Mouse (Mus musculus): ENCODE results near the gene Gm28048. TPM values are rescaled to one million over a fixed set of nuclear protein-coding genes. Genes with fewer than 3 reads are reported as not detected.

Gene Gm28048
- polyA plus RNA-seq, 1 experiment = 0.91 TPM

- no peaks in the 10 kb centered on the region for H3K4me1 ChIP-seq (ENCODE audit: control insufficient read depth, insufficient read depth, low read length)
- H3K27ac ChIP-seq (ENCODE audit: control insufficient read depth, insufficient read depth, low read depth, low read length) = no peak overlapping the region
- TF ChIP-seq CTCF (IDR thresholded peaks at IDR 0.05; ENCODE audit: control insufficient read depth, insufficient read depth, insufficient replicate concordance, low read depth, low read length) (no peak), POLR2A (IDR thresholded peaks at IDR 0.05; ENCODE audit: control insufficient read depth, low read depth, low read length) (no peak)
- H3K4me3 ChIP-seq (ENCODE audit: control insufficient read depth, low read depth, low read length) = no peak overlapping the region
- no peaks in the 10 kb centered on the region for H3K36me3 ChIP-seq (ENCODE audit: control insufficient read depth, insufficient read depth, low read length)
- no peaks in the 10 kb centered on the region for H3K27me3 ChIP-seq (ENCODE audit: control insufficient read depth, insufficient read depth, low read length)
Observed at GRCm38 (mm10) chr11:22906453-22906865, 75.4 kb downstream of the Gm28048 start.

- Histone ChIP-seq H3K4me3 (ENCODE audit: control insufficient read depth, low read depth, low read length) (no peak overlapping the region), H3K27me3 (ENCODE audit: control insufficient read depth, insufficient read depth, low read length) (no peaks in the 10 kb centered on the region), H3K27ac (ENCODE audit: control insufficient read depth, insufficient read depth, low read depth, low read length) (no peak overlapping the region), H3K36me3 (ENCODE audit: control insufficient read depth, insufficient read depth, low read length) (no peaks in the 10 kb centered on the region), H3K4me1 (ENCODE audit: control insufficient read depth, insufficient read depth, low read length) (no peaks in the 10 kb centered on the region)
- no peak for TF ChIP-seq POLR2A (IDR thresholded peaks at IDR 0.05; ENCODE audit: control insufficient read depth, low read depth, low read length)
Observed at GRCm38 (mm10) chr11:22902923-22903322, 79.0 kb downstream of the Gm28048 start.

GRCm38 (mm10) chr11:22900041-22900440, 81.8 kb downstream of the Gm28048 start:
- no peak overlapping the region for H3K27ac ChIP-seq (ENCODE audit: control insufficient read depth, insufficient read depth, low read depth, low read length)
- H3K4me1 ChIP-seq (ENCODE audit: control insufficient read depth, insufficient read depth, low read length) = no peaks in the 10 kb centered on the region
- H3K27me3 ChIP-seq (ENCODE audit: control insufficient read depth, insufficient read depth, low read length) = no peaks in the 10 kb centered on the region
- no peak overlapping the region for H3K4me3 ChIP-seq (ENCODE audit: control insufficient read depth, low read depth, low read length)
- no peak for TF ChIP-seq CTCF (IDR thresholded peaks at IDR 0.05; ENCODE audit: control insufficient read depth, insufficient read depth, insufficient replicate concordance, low read depth, low read length)
- TF ChIP-seq POLR2A (IDR thresholded peaks at IDR 0.05; ENCODE audit: control insufficient read depth, low read depth, low read length) = no peak
- no peaks in the 10 kb centered on the region for H3K36me3 ChIP-seq (ENCODE audit: control insufficient read depth, insufficient read depth, low read length)

- Histone ChIP-seq H3K4me3 (ENCODE audit: control insufficient read depth, low read depth, low read length) (no peak overlapping the region), H3K27ac (ENCODE audit: control insufficient read depth, insufficient read depth, low read depth, low read length) (no peak overlapping the region), H3K27me3 (ENCODE audit: control insufficient read depth, insufficient read depth, low read length) (no peaks in the 10 kb centered on the region), H3K36me3 (ENCODE audit: control insufficient read depth, insufficient read depth, low read length) (no peaks in the 10 kb centered on the region), H3K4me1 (ENCODE audit: control insufficient read depth, insufficient read depth, low read length) (no peaks in the 10 kb centered on the region)
- TF ChIP-seq POLR2A (IDR thresholded peaks at IDR 0.05; ENCODE audit: control insufficient read depth, low read depth, low read length) (no peak), CTCF (IDR thresholded peaks at IDR 0.05; ENCODE audit: control insufficient read depth, insufficient read depth, insufficient replicate concordance, low read depth, low read length) (no peak)
Observed at GRCm38 (mm10) chr11:22897642-22898041, 84.2 kb downstream of the Gm28048 start.

- H3K27me3 ChIP-seq (ENCODE audit: control insufficient read depth, insufficient read depth, low read length) = no peaks in the 10 kb centered on the region
- H3K27ac ChIP-seq (ENCODE audit: control insufficient read depth, insufficient read depth, low read depth, low read length) = no peak overlapping the region
- no peak overlapping the region for H3K4me3 ChIP-seq (ENCODE audit: control insufficient read depth, low read depth, low read length)
- H3K36me3 ChIP-seq (ENCODE audit: control insufficient read depth, insufficient read depth, low read length) = no peaks in the 10 kb centered on the region
- H3K4me1 ChIP-seq (ENCODE audit: control insufficient read depth, insufficient read depth, low read length) = no peaks in the 10 kb centered on the region
- no peak for TF ChIP-seq POLR2A (IDR thresholded peaks at IDR 0.05; ENCODE audit: control insufficient read depth, low read depth, low read length)
- TF ChIP-seq CTCF (IDR thresholded peaks at IDR 0.05; ENCODE audit: control insufficient read depth, insufficient read depth, insufficient replicate concordance, low read depth, low read length) = no peak
Observed at GRCm38 (mm10) chr11:22897127-22897526, 84.8 kb downstream of the Gm28048 start.

- Histone ChIP-seq H3K27me3 (ENCODE audit: control insufficient read depth, insufficient read depth, low read length) (no peaks in the 10 kb centered on the region), H3K27ac (ENCODE audit: control insufficient read depth, insufficient read depth, low read depth, low read length) (no peak overlapping the region), H3K36me3 (ENCODE audit: control insufficient read depth, insufficient read depth, low read length) (no peaks in the 10 kb centered on the region), H3K4me1 (ENCODE audit: control insufficient read depth, insufficient read depth, low read length) (no peaks in the 10 kb centered on the region; the same call in 1 of the 2 replicates), H3K4me3 (ENCODE audit: control insufficient read depth, low read depth, low read length) (no peak overlapping the region)
- TF ChIP-seq CTCF (IDR thresholded peaks at IDR 0.05; ENCODE audit: control insufficient read depth, insufficient read depth, insufficient replicate concordance, low read depth, low read length) (no peak), POLR2A (IDR thresholded peaks at IDR 0.05; ENCODE audit: control insufficient read depth, low read depth, low read length) (no peak)
Observed at GRCm38 (mm10) chr11:22893075-22893474, 88.8 kb downstream of the Gm28048 start.

- Histone ChIP-seq H3K4me1 (ENCODE audit: control insufficient read depth, insufficient read depth, low read length) (no peaks in the 10 kb centered on the region; the same call in 1 of the 2 replicates), H3K36me3 (ENCODE audit: control insufficient read depth, insufficient read depth, low read length) (no peaks in the 10 kb centered on the region), H3K4me3 (ENCODE audit: control insufficient read depth, low read depth, low read length) (no peak overlapping the region), H3K27ac (ENCODE audit: control insufficient read depth, insufficient read depth, low read depth, low read length) (no peak overlapping the region), H3K27me3 (ENCODE audit: control insufficient read depth, insufficient read depth, low read length) (no peaks in the 10 kb centered on the region)
- TF ChIP-seq CTCF (IDR thresholded peaks at IDR 0.05; ENCODE audit: control insufficient read depth, insufficient read depth, insufficient replicate concordance, low read depth, low read length) = no peak
- no peak for TF ChIP-seq POLR2A (IDR thresholded peaks at IDR 0.05; ENCODE audit: control insufficient read depth, low read depth, low read length)
Observed at GRCm38 (mm10) chr11:22892466-22892865, 89.4 kb downstream of the Gm28048 start.

- Histone ChIP-seq H3K27ac (ENCODE audit: control insufficient read depth, insufficient read depth, low read depth, low read length) (no peak overlapping the region), H3K36me3 (ENCODE audit: control insufficient read depth, insufficient read depth, low read length) (no peaks in the 10 kb centered on the region), H3K4me3 (ENCODE audit: control insufficient read depth, low read depth, low read length) (no peak overlapping the region), H3K27me3 (ENCODE audit: control insufficient read depth, insufficient read depth, low read length) (no peaks in the 10 kb centered on the region), H3K4me1 (ENCODE audit: control insufficient read depth, insufficient read depth, low read length) (no peaks in the 10 kb centered on the region; the same call in none of the 2 replicates)
- no peak for TF ChIP-seq POLR2A (IDR thresholded peaks at IDR 0.05; ENCODE audit: control insufficient read depth, low read depth, low read length)
- no peak for TF ChIP-seq CTCF (IDR thresholded peaks at IDR 0.05; ENCODE audit: control insufficient read depth, insufficient read depth, insufficient replicate concordance, low read depth, low read length)
Observed at GRCm38 (mm10) chr11:22891876-22892275, 90.0 kb downstream of the Gm28048 start.
